Mouse (Mus musculus): ENCODE results near the gene Mesp1. TPM values are rescaled to one million over a fixed set of nuclear protein-coding genes. Genes with fewer than 3 reads are reported as not detected.

The Mesp1 gene
- total and polyA plus RNA-seq, 3 experiments, result not detected

- Histone ChIP-seq H3K36me3 (ENCODE audit: control insufficient read depth in 1 of 2, insufficient read depth in 2 of 2, low read length in 2 of 2) (no peaks in the 10 kb centered on the region), H3K9me3 (replicated peaks; ENCODE audit: insufficient read depth, low read length) (no peaks in the 10 kb centered on the region), H3K4me1 (ENCODE audit: control insufficient read depth in 1 of 2, insufficient read depth in 2 of 2, low read length in 2 of 2) (no peaks in the 10 kb centered on the region), H3K79me2 (ENCODE audit: control insufficient read depth, insufficient read depth, low read length, poor library complexity) (no peaks in the 10 kb centered on the region), H3K27ac (ENCODE audit: control insufficient read depth, low read depth, low read length) (no peak overlapping the region), H3K9ac (ENCODE audit: control insufficient read depth, low read depth, low read length, poor library complexity, severe bottlenecking) (no peak overlapping the region), H3K27me3 (ENCODE audit: control insufficient read depth in 1 of 2, insufficient read depth in 2 of 2, low read length in 2 of 2) (no peaks in the 10 kb centered on the region), H3K4me3 (ENCODE audit: control insufficient read depth in 1 of 2, insufficient read depth in 1 of 2, low read depth in 2 of 2, low read length in 2 of 2) (no peak overlapping the region)
- TF ChIP-seq HCFC1 (IDR thresholded peaks at IDR 0.05; ENCODE audit: low read depth, low read length) (no peak), POLR2AphosphoS5 (IDR thresholded peaks at IDR 0.05; ENCODE audit: borderline replicate concordance, low read depth, low read length) (no peak), ETS1 (IDR thresholded peaks at IDR 0.05; ENCODE audit: low read depth, low read length) (no peak), MAX (IDR thresholded peaks at IDR 0.05; ENCODE audit: low read length) (no peak), ZNF384 (IDR thresholded peaks at IDR 0.05; ENCODE audit: low read depth, low read length) (no peak), TBP (IDR thresholded peaks at IDR 0.05; ENCODE audit: low read depth, low read length) (no peak), GATA1 (IDR thresholded peaks at IDR 0.05; ENCODE audit: low read depth, low read length) (no peak)
- DNase-seq (ENCODE audit: low read depth, low spot score), result no peak
Measured at GRCm38 (mm10) chr7:79837247-79837646, 43.7 kb upstream of the Mesp1 start.

- Histone ChIP-seq H3K79me2 (ENCODE audit: control insufficient read depth, insufficient read depth, low read length, poor library complexity) (no peaks in the 10 kb centered on the region), H3K9me3 (replicated peaks; ENCODE audit: insufficient read depth, low read length) (no peaks in the 10 kb centered on the region), H3K27me3 (ENCODE audit: control insufficient read depth in 1 of 2, insufficient read depth in 2 of 2, low read length in 2 of 2) (no peaks in the 10 kb centered on the region), H3K9ac (ENCODE audit: control insufficient read depth, low read depth, low read length, poor library complexity, severe bottlenecking) (no peak overlapping the region), H3K36me3 (ENCODE audit: control insufficient read depth in 1 of 2, insufficient read depth in 2 of 2, low read length in 2 of 2) (no peaks in the 10 kb centered on the region), H3K27ac (ENCODE audit: control insufficient read depth, low read depth, low read length) (no peak overlapping the region), H3K4me3 (ENCODE audit: control insufficient read depth in 1 of 2, insufficient read depth in 1 of 2, low read depth in 2 of 2, low read length in 2 of 2) (no peak overlapping the region), H3K4me1 (ENCODE audit: control insufficient read depth in 1 of 2, insufficient read depth in 2 of 2, low read length in 2 of 2) (no peaks in the 10 kb centered on the region)
- no peak for DNase-seq (ENCODE audit: low read depth, low spot score)
- TF ChIP-seq KAT2A (conservative IDR thresholded peaks at IDR 0.05; ENCODE audit: low read depth, low read length), result no peak
- TF ChIP-seq GABPA (IDR thresholded peaks at IDR 0.05; ENCODE audit: low read depth, low read length), result no peak
- no peak for TF ChIP-seq MXI1 (IDR thresholded peaks at IDR 0.05; ENCODE audit: low read depth, low read length)
- no peak for TF ChIP-seq POLR2AphosphoS5 (IDR thresholded peaks at IDR 0.05; ENCODE audit: borderline replicate concordance, low read depth, low read length)
- no peak for TF ChIP-seq MAZ (IDR thresholded peaks at IDR 0.05; ENCODE audit: low read depth, low read length)
- no peak for TF ChIP-seq MYB (IDR thresholded peaks at IDR 0.05; ENCODE audit: low read depth, low read length)
- no peak for TF ChIP-seq ZNF384 (IDR thresholded peaks at IDR 0.05; ENCODE audit: low read depth, low read length)
- no peak for TF ChIP-seq JUND (IDR thresholded peaks at IDR 0.05; ENCODE audit: low read depth, low read length)
- TF ChIP-seq TCF12 (IDR thresholded peaks at IDR 0.05; ENCODE audit: low read depth, low read length), result no peak
- TF ChIP-seq USF2 (IDR thresholded peaks at IDR 0.05; ENCODE audit: borderline replicate concordance in 1 of 2, insufficient read depth in 1 of 2, low read depth in 1 of 2, low read length in 2 of 2), result no peak
- TF ChIP-seq TBP (IDR thresholded peaks at IDR 0.05; ENCODE audit: low read depth, low read length), result no peak
Measured at GRCm38 (mm10) chr7:79835196-79835595, 41.6 kb upstream of the Mesp1 start.

GRCm38 (mm10) chr7:79832980-79833379 is 39.4 kb upstream of the Mesp1 start:
- Histone ChIP-seq H3K36me3 (ENCODE audit: control insufficient read depth in 1 of 2, insufficient read depth in 2 of 2, low read length in 2 of 2) (no peaks in the 10 kb centered on the region), H3K9me3 (replicated peaks; ENCODE audit: insufficient read depth, low read length) (no peaks in the 10 kb centered on the region), H3K79me2 (ENCODE audit: control insufficient read depth, insufficient read depth, low read length, poor library complexity) (no peaks in the 10 kb centered on the region), H3K4me1 (ENCODE audit: control insufficient read depth in 1 of 2, insufficient read depth in 2 of 2, low read length in 2 of 2) (no peaks in the 10 kb centered on the region), H3K27ac (ENCODE audit: control insufficient read depth, low read depth, low read length) (no peak overlapping the region), H3K27me3 (ENCODE audit: control insufficient read depth in 1 of 2, insufficient read depth in 2 of 2, low read length in 2 of 2) (no peaks in the 10 kb centered on the region), H3K9ac (ENCODE audit: control insufficient read depth, low read depth, low read length, poor library complexity, severe bottlenecking) (no peak overlapping the region), H3K4me3 (ENCODE audit: control insufficient read depth in 1 of 2, insufficient read depth in 1 of 2, low read depth in 2 of 2, low read length in 2 of 2) (no peak overlapping the region)
- DNase-seq (ENCODE audit: low read depth, low spot score), result no peak
- no peak for TF ChIP-seq POLR2AphosphoS5 (IDR thresholded peaks at IDR 0.05; ENCODE audit: borderline replicate concordance, low read depth, low read length)
- TF ChIP-seq MAZ (IDR thresholded peaks at IDR 0.05; ENCODE audit: low read depth, low read length), result no peak
- TF ChIP-seq USF2 (IDR thresholded peaks at IDR 0.05; ENCODE audit: borderline replicate concordance in 1 of 2, insufficient read depth in 1 of 2, low read depth in 1 of 2, low read length in 2 of 2), result no peak
- no peak for TF ChIP-seq TCF12 (IDR thresholded peaks at IDR 0.05; ENCODE audit: low read depth, low read length)
- TF ChIP-seq RAD21 (IDR thresholded peaks at IDR 0.05; ENCODE audit: low read depth, low read length), result no peak
- TF ChIP-seq MAX (IDR thresholded peaks at IDR 0.05; ENCODE audit: low read length), result no peak
- no peak for TF ChIP-seq MYC (IDR thresholded peaks at IDR 0.05; ENCODE audit: low read depth, low read length)
- no peak for TF ChIP-seq UBTF (IDR thresholded peaks at IDR 0.05; ENCODE audit: borderline replicate concordance, insufficient read depth, low read depth, low read length)
- TF ChIP-seq BHLHE40 (IDR thresholded peaks at IDR 0.05; ENCODE audit: borderline replicate concordance, low read depth, low read length), result no peak
- no peak for TF ChIP-seq ZC3H11A (IDR thresholded peaks at IDR 0.05; ENCODE audit: low read depth, low read length)
- TF ChIP-seq EP300 (IDR thresholded peaks at IDR 0.05; ENCODE audit: low read depth in 1 of 2, low read length in 2 of 2), result no peak
- no peak for TF ChIP-seq POLR2AphosphoS2 (IDR thresholded peaks at IDR 0.05; ENCODE audit: low read length)
- no peak for TF ChIP-seq E2F4 (IDR thresholded peaks at IDR 0.05; ENCODE audit: borderline replicate concordance, low read depth, low read length)
- TF ChIP-seq GATA1 (IDR thresholded peaks at IDR 0.05; ENCODE audit: low read depth, low read length), result no peak
- TF ChIP-seq MAFK (IDR thresholded peaks at IDR 0.05; ENCODE audit: borderline replicate concordance, low read depth, low read length), result no peak
